Mouse (Mus musculus) midbrain, embryonic 16.5 days (tissue): ENCODE results near the gene Tm6sf1. TPM values are rescaled to one million over a fixed set of nuclear protein-coding genes. Genes with fewer than 3 reads are reported as not detected.

Experiments used
- ATAC-seq: fragments of 200-750 bp; cut with Nextera tagmentation; 2 replicates; pipeline ENCODE4 v1.8.0; 2017; ENCODE audit warnings: moderate TSS enrichment
- H3K27ac ChIP-seq: fragments of 300-500 bp; sonication (generic); 2 replicates; pipeline ENCODE4 v1.5.1; 2014; ENCODE audit warnings: mild to moderate bottlenecking, low read length, mixed read lengths
- H3K27me3 ChIP-seq: fragments of 300-500 bp; sonication (generic); 2 replicates; pipeline ENCODE4 v1.6.1; 2014; ENCODE audit warnings: low read depth, low read length, mixed read lengths; ENCODE audit not compliant: control insufficient read depth, insufficient read depth
- H3K36me3 ChIP-seq: fragments of 300-500 bp; sonication (generic); 2 replicates; pipeline ENCODE4 v1.6.1; 2014; ENCODE audit warnings: mild to moderate bottlenecking, low read length, moderate library complexity, mixed read lengths; ENCODE audit not compliant: control insufficient read depth, insufficient read depth
- H3K4me1 ChIP-seq: fragments of 300-500 bp; sonication (generic); 2 replicates; pipeline ENCODE4 v1.6.1; 2014; ENCODE audit warnings: mild to moderate bottlenecking, low read length, mixed read lengths; ENCODE audit not compliant: control insufficient read depth, insufficient read depth
- H3K4me2 ChIP-seq: fragments of 300-500 bp; sonication (generic); 2 replicates; pipeline ENCODE4 v1.6.1; 2014; ENCODE audit warnings: mild to moderate bottlenecking, low read length, mixed read lengths
- H3K4me3 ChIP-seq: fragments of 300-500 bp; sonication (generic); 2 replicates; pipeline ENCODE4 v1.5.1; 2014; ENCODE audit warnings: low read depth, mild to moderate bottlenecking, low read length, moderate library complexity, mixed read lengths
- H3K9ac ChIP-seq: fragments of 300-500 bp; sonication (generic); 2 replicates; pipeline ENCODE4 v1.6.1; 2014; ENCODE audit warnings: low read depth, low read length, mixed read lengths
- H3K9me3 ChIP-seq: fragments of 300-500 bp; sonication (generic); replicated peaks from 2 replicates; pipeline ENCODE4 v1.6.1; 2014; ENCODE audit warnings: mild to moderate bottlenecking, low read length, mixed read lengths; ENCODE audit not compliant: control insufficient read depth, poor library complexity, severe bottlenecking
- WGBS: fragments of 180-500 bp; shearing (Covaris S2); extraction: QIAGEN DNeasy Blood & Tissue Kit; methylation state at CpG from one replicate; pipeline ENCODE4 v1.1.7; 2014; 5-methylcytosine and 5-hydroxymethylcytosine counted together
- polyA plus RNA-seq: library from polyadenylated mRNA; unstranded; fragments of >200 nt; fragmentation: Nextera tagmentation; extraction: Ambion mirVana; gene quantifications from 2 replicates; pipeline ENCODE4 v1.2.1, GENCODE M21; 2015

The Tm6sf1 gene
- polyA plus RNA-seq, 1 experiment from 2014 or later = 8.7 TPM

- H3K4me3 ChIP-seq = no peak overlapping the region
- H3K4me1 ChIP-seq = no peaks in the 10 kb centered on the region
- no peaks in the 10 kb centered on the region for H3K9me3 ChIP-seq
- ATAC-seq = no peak
- 89% methylated on average over 9 of the region's 9 CpGs for WGBS
- H3K27me3 ChIP-seq = no peaks in the 10 kb centered on the region
- no peak overlapping the region for H3K9ac ChIP-seq
- no peak overlapping the region for H3K4me2 ChIP-seq
- H3K27ac ChIP-seq = no peak overlapping the region
- no peaks in the 10 kb centered on the region for H3K36me3 ChIP-seq
Measured at GRCm38 (mm10) chr7:81867231-81867930, 8.6 kb downstream of the Tm6sf1 start.

GRCm38 (mm10) chr7:81868158-81868557 lies 9.4 kb downstream of the Tm6sf1 start:
- WGBS = 18% methylated on average over 6 of the region's 6 CpGs

GRCm38 (mm10) chr7:81872493-81873013 lies 13.8 kb downstream of the Tm6sf1 start:
- H3K27ac ChIP-seq = no peak overlapping the region
- no peak overlapping the region for H3K9ac ChIP-seq
- no peaks in the 10 kb centered on the region for H3K27me3 ChIP-seq
- WGBS = 87% methylated on average over 13 of the region's 13 CpGs
- no peak for ATAC-seq
- no peaks in the 10 kb centered on the region for H3K9me3 ChIP-seq
- no peak overlapping the region for H3K4me2 ChIP-seq
- H3K4me3 ChIP-seq = no peak overlapping the region
- H3K4me1 ChIP-seq = no peaks in the 10 kb centered on the region
- no peaks in the 10 kb centered on the region for H3K36me3 ChIP-seq

More at GRCm38 (mm10) chr7:81868158-81868557, 9.4 kb downstream of the Tm6sf1 start:
- no peak overlapping the region for H3K27ac ChIP-seq
- H3K4me3 ChIP-seq = no peak overlapping the region
- H3K4me1 ChIP-seq = no peaks in the 10 kb centered on the region
- no peaks in the 10 kb centered on the region for H3K27me3 ChIP-seq
- ATAC-seq = peak; percentile 75
- no peak overlapping the region for H3K9ac ChIP-seq
- H3K4me2 ChIP-seq = no peak overlapping the region
- no peaks in the 10 kb centered on the region for H3K9me3 ChIP-seq
- no peaks in the 10 kb centered on the region for H3K36me3 ChIP-seq

GRCm38 (mm10) chr7:81873807-81874206 lies 15.0 kb downstream of the Tm6sf1 start:
- no peaks in the 10 kb centered on the region for H3K36me3 ChIP-seq
- H3K27ac ChIP-seq = no peak overlapping the region
- H3K4me2 ChIP-seq = no peak overlapping the region
- 79% methylated on average over 1 of the region's 1 CpGs for WGBS
- no peaks in the 10 kb centered on the region for H3K9me3 ChIP-seq
- no peak overlapping the region for H3K4me3 ChIP-seq
- H3K9ac ChIP-seq = no peak overlapping the region
- ATAC-seq = no peak
- no peaks in the 10 kb centered on the region for H3K27me3 ChIP-seq
- no peaks in the 10 kb centered on the region for H3K4me1 ChIP-seq

GRCm38 (mm10) chr7:81874636-81875035 lies 15.8 kb downstream of the Tm6sf1 start:
- no peaks in the 10 kb centered on the region for H3K36me3 ChIP-seq
- H3K4me2 ChIP-seq = no peak overlapping the region
- no peak overlapping the region for H3K4me3 ChIP-seq
- 65% methylated on average over 6 of the region's 6 CpGs for WGBS
- no peaks in the 10 kb centered on the region for H3K9me3 ChIP-seq
- no peak overlapping the region for H3K27ac ChIP-seq
- no peaks in the 10 kb centered on the region for H3K27me3 ChIP-seq
- no peak overlapping the region for H3K9ac ChIP-seq
- ATAC-seq = no peak
- no peaks in the 10 kb centered on the region for H3K4me1 ChIP-seq

- no peaks in the 10 kb centered on the region for H3K4me1 ChIP-seq
- no peaks in the 10 kb centered on the region for H3K27me3 ChIP-seq
- H3K9ac ChIP-seq = no peak overlapping the region
- no peak overlapping the region for H3K4me2 ChIP-seq
- H3K27ac ChIP-seq = no peak overlapping the region
- H3K9me3 ChIP-seq = no peaks in the 10 kb centered on the region
- no peak overlapping the region for H3K4me3 ChIP-seq
- no peak for ATAC-seq
- no peaks in the 10 kb centered on the region for H3K36me3 ChIP-seq
- WGBS = 83% methylated on average over 9 of the region's 9 CpGs
Measured at GRCm38 (mm10) chr7:81875372-81875771, 16.6 kb downstream of the Tm6sf1 start.

GRCm38 (mm10) chr7:81880286-81880685 lies 21.5 kb downstream of the Tm6sf1 start:
- ATAC-seq = no peak
- Histone ChIP-seq H3K36me3 (0 out of 2 replicates have a peak, but pooled peaks cover 2% of the 10 kb centered on the region), H3K9ac (no peak overlapping the region), H3K27ac (no peak overlapping the region), H3K4me1 (no peaks in the 10 kb centered on the region), H3K4me2 (no peak overlapping the region), H3K4me3 (no peak overlapping the region), H3K9me3 (no peaks in the 10 kb centered on the region), H3K27me3 (no peaks in the 10 kb centered on the region)
- WGBS = 92% methylated on average over 5 of the region's 5 CpGs

- H3K27me3 ChIP-seq = no peaks in the 10 kb centered on the region
- no peaks in the 10 kb centered on the region for H3K4me1 ChIP-seq
- WGBS = 94% methylated on average over 4 of the region's 4 CpGs
- no peak overlapping the region for H3K27ac ChIP-seq
- H3K9me3 ChIP-seq = no peaks in the 10 kb centered on the region
- no peak overlapping the region for H3K9ac ChIP-seq
- ATAC-seq = no peak
- 0 out of 2 replicates have a peak, but pooled peaks cover 2% of the 10 kb centered on the region for H3K36me3 ChIP-seq
- no peak overlapping the region for H3K4me2 ChIP-seq
- H3K4me3 ChIP-seq = no peak overlapping the region
Measured at GRCm38 (mm10) chr7:81880797-81881196, 22.0 kb downstream of the Tm6sf1 start.

GRCm38 (mm10) chr7:81881600-81881999 lies 22.8 kb downstream of the Tm6sf1 start:
- H3K27me3 ChIP-seq = no peaks in the 10 kb centered on the region
- no peak for ATAC-seq
- H3K9ac ChIP-seq = no peak overlapping the region
- no peaks in the 10 kb centered on the region for H3K4me1 ChIP-seq
- 0 out of 2 replicates have a peak, but pooled peaks cover 4% of the 10 kb centered on the region for H3K36me3 ChIP-seq
- H3K27ac ChIP-seq = no peak overlapping the region
- no peaks in the 10 kb centered on the region for H3K9me3 ChIP-seq
- no peak overlapping the region for H3K4me3 ChIP-seq
- H3K4me2 ChIP-seq = no peak overlapping the region
- WGBS = 73% methylated on average over 3 of the region's 3 CpGs
